Mouse (Mus musculus) hindbrain, embryonic 14.5 days (tissue): ENCODE results near the gene Hsdl2. TPM values are rescaled to one million over a fixed set of nuclear protein-coding genes. Genes with fewer than 3 reads are reported as not detected.
A peak's percentile ranks its signal among the peaks of the same experiment; 100 is the strongest.
"Not testable (repeated sequence)": the region's sequence is repeated elsewhere in the genome, so short reads cannot be mapped to it uniquely, and the experiment has no call there.

Experiments used
- ATAC-seq: fragments of 200-750 bp; cut with Nextera tagmentation; 2 replicates; pipeline ENCODE4 v1.8.0; 2017; ENCODE audit warnings: moderate number of reproducible peaks, mild to moderate bottlenecking, moderate TSS enrichment, moderate library complexity; ENCODE audit not compliant: low FRiP score
- DNase-seq: peaks from one replicate; pipeline ENCODE4 v3.0.0-alpha.2; 2015; ENCODE audit warnings: low spot score
- H3K27ac ChIP-seq: fragments of 300-500 bp; sonication (generic); 2 replicates; pipeline ENCODE4 v1.5.1; 2014; ENCODE audit warnings: mild to moderate bottlenecking, moderate library complexity
- H3K27me3 ChIP-seq: fragments of 300-500 bp; sonication (generic); 2 replicates; pipeline ENCODE4 v1.6.1; 2014; ENCODE audit warnings: mild to moderate bottlenecking, low read length, mixed read lengths; ENCODE audit not compliant: control insufficient read depth, insufficient read depth
- H3K36me3 ChIP-seq: fragments of 300-500 bp; sonication (generic); replicated peaks from 2 replicates; pipeline ENCODE4 v1.6.1; 2014; ENCODE audit not compliant: control insufficient read depth, insufficient read depth
- H3K4me1 ChIP-seq: fragments of 300-500 bp; sonication (generic); replicated peaks from 2 replicates; pipeline ENCODE4 v1.6.1; 2014; ENCODE audit warnings: antibody characterized with exemption, low read length, mixed read lengths; ENCODE audit not compliant: control insufficient read depth, insufficient read depth
- H3K4me2 ChIP-seq: fragments of 300-500 bp; sonication (generic); replicated peaks from 2 replicates; pipeline ENCODE4 v1.6.1; 2014; ENCODE audit warnings: mild to moderate bottlenecking, moderate library complexity
- H3K4me3 ChIP-seq: fragments of 300-500 bp; sonication (generic); replicated peaks from 2 replicates; pipeline ENCODE4 v1.5.1; 2014; ENCODE audit warnings: mild to moderate bottlenecking, low read length
- H3K9ac ChIP-seq: fragments of 300-500 bp; sonication (generic); 2 replicates; pipeline ENCODE4 v1.6.1; 2014
- H3K9me3 ChIP-seq: fragments of 300-500 bp; sonication (generic); 2 replicates; pipeline ENCODE4 v1.6.1; 2016; ENCODE audit warnings: low read length; ENCODE audit not compliant: control insufficient read depth
- WGBS: fragments of 180-500 bp; shearing (Covaris S2); extraction: QIAGEN DNeasy Blood & Tissue Kit; methylation state at CpG from one replicate; pipeline ENCODE4 v1.1.7; 2014; 5-methylcytosine and 5-hydroxymethylcytosine counted together
- polyA plus RNA-seq: library from polyadenylated mRNA; unstranded; fragments of >200 nt; fragmentation: Nextera tagmentation; extraction: Ambion mirVana; gene quantifications from 2 replicates; pipeline ENCODE4 v1.2.1, GENCODE M21; 2014

The Hsdl2 gene
- polyA plus RNA-seq, 1 experiment from 2014 or later: 38.1 TPM

GRCm38 (mm10) chr4:59548011-59548559, 33.3 kb upstream of the Hsdl2 start:
- Histone ChIP-seq H3K4me2 (peak overlapping the region; percentile 92), H3K9ac (peak overlapping the region; percentile 92), H3K4me1 (peaks cover 16% of the 10 kb centered on the region), H3K9me3 (no peaks in the 10 kb centered on the region), H3K4me3 (peak overlapping the region; percentile 95), H3K27me3 (no peaks in the 10 kb centered on the region), H3K27ac (0 out of 2 replicates have a peak overlapping the region, but pooled peaks have one; percentile 93), H3K36me3 (no peaks in the 10 kb centered on the region)
- 6% methylated on average over 18 of the region's 18 CpGs for WGBS
- DNase-seq (peak; percentile 29), ATAC-seq (no peak)

GRCm38 (mm10) chr4:59548560-59549174, 32.7 kb upstream of the Hsdl2 start:
- H3K27ac ChIP-seq: peak overlapping the region; percentile 93
- peak overlapping the region; percentile 95 for H3K4me3 ChIP-seq
- H3K4me2 ChIP-seq: peak overlapping the region; percentile 92
- peak overlapping the region; percentile 92 for H3K9ac ChIP-seq
- WGBS: under 1% methylated on average over 70 of the region's 83 CpGs
- H3K36me3 ChIP-seq: no peaks in the 10 kb centered on the region
- no peaks in the 10 kb centered on the region for H3K9me3 ChIP-seq
- no peaks in the 10 kb centered on the region for H3K27me3 ChIP-seq
- ATAC-seq: peak; percentile 84
- H3K4me1 ChIP-seq: peaks cover 16% of the 10 kb centered on the region
- DNase-seq: peak; percentile 42

GRCm38 (mm10) chr4:59549175-59549976, 32.0 kb upstream of the Hsdl2 start, which contains the start of gene Ptbp3:
Ptbp3 (minus strand) TSS chr4:59549364.
- Histone ChIP-seq H3K27ac (peak within 1 kb of the TSS; percentile 93), H3K4me3 (peak within 1 kb of the TSS; percentile 95), H3K4me1 (peaks cover 16% of the 10 kb centered on the region), H3K9me3 (no peaks in the 10 kb centered on the region), H3K9ac (peak within 1 kb of the TSS; percentile 92), H3K36me3 (no peaks in the 10 kb centered on the region), H3K27me3 (no peaks in the 10 kb centered on the region), H3K4me2 (peak within 1 kb of the TSS; percentile 92)
- under 1% methylated on average over 68 of the region's 83 CpGs for WGBS
- ATAC-seq (peak; percentile 93), DNase-seq (peak; percentile 94)

- peak overlapping the region; percentile 92 for H3K9ac ChIP-seq
- peak overlapping the region; percentile 76; the same call in 1 of the 2 replicates for H3K27ac ChIP-seq
- H3K27me3 ChIP-seq: no peaks in the 10 kb centered on the region
- H3K4me2 ChIP-seq: peak overlapping the region; percentile 92
- 20% methylated on average over 11 of the region's 11 CpGs for WGBS
- no peaks in the 10 kb centered on the region for H3K36me3 ChIP-seq
- peak overlapping the region; percentile 95 for H3K4me3 ChIP-seq
- DNase-seq (peak; percentile 40), ATAC-seq (no peak)
- H3K4me1 ChIP-seq: peaks cover 16% of the 10 kb centered on the region
- no peaks in the 10 kb centered on the region for H3K9me3 ChIP-seq
These were observed 31.3 kb upstream of the Hsdl2 start for GRCm38 (mm10) chr4:59549977-59550560.

GRCm38 (mm10) chr4:59551901-59552300, 29.5 kb upstream of the Hsdl2 start:
- peaks cover 15% of the 10 kb centered on the region for H3K4me1 ChIP-seq
- no peak overlapping the region for H3K27ac ChIP-seq
- H3K9me3 ChIP-seq: no peaks in the 10 kb centered on the region
- no peak overlapping the region for H3K4me2 ChIP-seq
- DNase-seq: no peak
- no peak for ATAC-seq
- H3K27me3 ChIP-seq: no peaks in the 10 kb centered on the region
- H3K36me3 ChIP-seq: no peaks in the 10 kb centered on the region
- H3K4me3 ChIP-seq: no peak overlapping the region
- no peak overlapping the region for H3K9ac ChIP-seq
- WGBS: 85% methylated on average over 1 of the region's 1 CpGs

GRCm38 (mm10) chr4:59552835-59553234, 28.5 kb upstream of the Hsdl2 start:
- Histone ChIP-seq H3K4me2 (no peak overlapping the region), H3K36me3 (no peaks in the 10 kb centered on the region), H3K27ac (no peak overlapping the region), H3K27me3 (no peaks in the 10 kb centered on the region), H3K4me1 (peaks cover 6% of the 10 kb centered on the region), H3K4me3 (no peak overlapping the region), H3K9ac (no peak overlapping the region), H3K9me3 (no peaks in the 10 kb centered on the region)
- ATAC-seq (no peak), DNase-seq (no peak)
- WGBS: 92% methylated on average over 5 of the region's 5 CpGs

GRCm38 (mm10) chr4:59553576-59553975, 27.8 kb upstream of the Hsdl2 start:
- H3K4me3 ChIP-seq: no peak overlapping the region
- 79% methylated on average over 3 of the region's 3 CpGs for WGBS
- no peak for ATAC-seq

GRCm38 (mm10) chr4:59555177-59555576, 26.2 kb upstream of the Hsdl2 start:
- Histone ChIP-seq H3K4me2 (no peak overlapping the region), H3K36me3 (no peaks in the 10 kb centered on the region), H3K4me1 (no peaks in the 10 kb centered on the region), H3K9ac (no peak overlapping the region), H3K4me3 (no peak overlapping the region), H3K27ac (no peak overlapping the region), H3K27me3 (no peaks in the 10 kb centered on the region), H3K9me3 (no peaks in the 10 kb centered on the region)
- ATAC-seq (no peak), DNase-seq (no peak)

More at GRCm38 (mm10) chr4:59553576-59553975, 27.8 kb upstream of the Hsdl2 start:
- no peaks in the 10 kb centered on the region for H3K36me3 ChIP-seq
- H3K27me3 ChIP-seq: no peaks in the 10 kb centered on the region
- no peak overlapping the region for H3K9ac ChIP-seq
- H3K4me1 ChIP-seq: no peaks in the 10 kb centered on the region
- H3K27ac ChIP-seq: no peak overlapping the region
- H3K4me2 ChIP-seq: no peak overlapping the region
- no peak for DNase-seq
- H3K9me3 ChIP-seq: no peaks in the 10 kb centered on the region

- H3K27ac ChIP-seq, DNase-seq, H3K9me3 ChIP-seq, H3K9ac ChIP-seq, H3K4me2 ChIP-seq, H3K36me3 ChIP-seq, H3K4me1 ChIP-seq, H3K27me3 ChIP-seq, ATAC-seq, H3K4me3 ChIP-seq: not testable (repeated sequence)
- WGBS: 95% methylated on average over 4 of the region's 4 CpGs
These were observed 24.0 kb upstream of the Hsdl2 start for GRCm38 (mm10) chr4:59557343-59557742.
